Mouse (Mus musculus): ENCODE measurements around the gene Cenpv.

- TF ChIP-seq CTCF (IDR thresholded peaks at IDR 0.05; ENCODE audit: borderline replicate concordance, insufficient read depth, low read depth, low read length) (no peak), POLR2A (IDR thresholded peaks at IDR 0.05; ENCODE audit: borderline replicate concordance, insufficient read depth, low read length) (no peak)
These were observed 45.4 kb downstream of the Cenpv start for GRCm38 (mm10) chr11:62493701-62494100.

Measured in cerebellum, adult 2 months (tissue).